Mouse (Mus musculus) embryonic facial prominence, embryonic 12.5 days (tissue): Measurements from ENCODE around the gene Clcf1. TPM values are rescaled to one million over a fixed set of nuclear protein-coding genes. Genes with fewer than 3 reads are reported as not detected.

ENCODE experiments used
- ATAC-seq: fragments of 200-750 bp; cut with Nextera tagmentation; 2 replicates; pipeline ENCODE4 v1.8.0; 2017; ENCODE audit not compliant: insufficient number of reproducible peaks, insufficient read depth, low FRiP score, low TSS enrichment
- H3K27ac ChIP-seq: fragments of 300-500 bp; sonication (generic); 2 replicates; pipeline ENCODE4 v1.5.1; 2016; ENCODE audit warnings: mild to moderate bottlenecking
- H3K27me3 ChIP-seq: fragments of 300-500 bp; sonication (generic); 2 replicates; pipeline ENCODE4 v1.6.1; 2016; ENCODE audit warnings: mild to moderate bottlenecking, moderate library complexity
- H3K36me3 ChIP-seq: fragments of 300-500 bp; sonication (generic); 2 replicates; pipeline ENCODE4 v1.6.1; 2016; ENCODE audit warnings: mild to moderate bottlenecking
- H3K4me1 ChIP-seq: fragments of 300-500 bp; sonication (generic); 2 replicates; pipeline ENCODE4 v1.6.1; 2016
- H3K4me2 ChIP-seq: fragments of 300-500 bp; sonication (generic); replicated peaks from 2 replicates; pipeline ENCODE4 v1.6.1; 2016; ENCODE audit warnings: mild to moderate bottlenecking, moderate library complexity
- H3K4me3 ChIP-seq: fragments of 300-500 bp; sonication (generic); 2 replicates; pipeline ENCODE4 v1.5.1; 2016; ENCODE audit warnings: mild to moderate bottlenecking
- H3K9ac ChIP-seq: fragments of 300-500 bp; sonication (generic); 2 replicates; pipeline ENCODE4 v1.6.1; 2016; ENCODE audit warnings: mild to moderate bottlenecking, moderate library complexity
- H3K9me3 ChIP-seq: fragments of 300-500 bp; sonication (generic); 2 replicates; pipeline ENCODE4 v1.6.1; 2016; ENCODE audit warnings: mild to moderate bottlenecking, moderate library complexity
- WGBS: fragments of 180-500 bp; shearing (Covaris S2); methylation state at CpG from one replicate; pipeline ENCODE4 v1.1.7; 2016; 5-methylcytosine and 5-hydroxymethylcytosine counted together
- polyA plus RNA-seq: library from polyadenylated mRNA; unstranded; fragments of >200 nt; fragmentation: Nextera tagmentation; extraction: Ambion mirVana; gene quantifications from 2 replicates; pipeline ENCODE4 v1.2.1, GENCODE M21; 2016

The Clcf1 gene
- polyA plus RNA-seq, 1 experiment from 2014 or later: 8.5 TPM

DNA sequence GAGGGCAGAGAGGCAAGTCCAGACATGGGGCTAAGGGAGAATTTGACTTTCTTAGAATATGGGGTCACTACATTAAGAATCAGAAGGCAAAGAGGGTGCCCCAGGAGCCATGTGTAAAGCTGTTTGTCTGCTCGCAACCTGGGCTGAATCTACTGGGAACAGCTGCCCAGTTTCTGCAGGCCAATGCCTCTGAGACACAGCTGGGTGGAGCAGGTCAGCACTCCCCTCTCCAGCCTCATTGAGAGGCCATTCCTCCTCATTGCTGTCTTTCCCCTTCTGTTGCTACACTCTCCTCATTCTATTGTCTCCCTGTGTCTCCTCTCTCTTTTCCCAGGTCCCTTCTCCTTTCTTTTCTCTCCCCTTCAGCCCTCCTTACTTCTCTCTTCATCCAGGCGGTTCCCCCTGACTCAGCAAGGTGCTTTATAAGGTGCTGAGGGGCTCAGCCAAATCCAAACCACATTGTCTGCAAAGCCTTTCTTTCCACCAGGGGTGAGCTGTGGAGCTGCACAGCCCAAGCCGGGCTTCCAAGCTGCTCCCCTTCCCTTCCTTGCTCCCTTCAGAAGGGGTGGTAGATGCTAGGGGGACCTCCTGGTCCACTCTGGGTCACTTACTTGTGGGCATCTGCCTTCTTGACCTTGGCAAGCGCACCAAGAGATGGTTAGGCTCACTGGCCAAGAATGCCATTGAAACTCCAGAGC, 2.0 kb upstream of the Clcf1 start:
- no peaks in the 10 kb centered on the region for H3K9me3 ChIP-seq
- WGBS: 19% methylated on average over 4 of the region's 4 CpGs
- no peaks in the 10 kb centered on the region for H3K36me3 ChIP-seq
- peak overlapping the region; percentile 19 for H3K9ac ChIP-seq
- peak overlapping the region; percentile 94; the same call in 1 of the 2 replicates for H3K27ac ChIP-seq
- H3K4me3 ChIP-seq: no peak overlapping the region
- no peaks in the 10 kb centered on the region; the same call in 1 of the 2 replicates for H3K27me3 ChIP-seq
- ATAC-seq: no peak
- peaks cover 41% of the 10 kb centered on the region for H3K4me1 ChIP-seq
- peak overlapping the region; percentile 87 for H3K4me2 ChIP-seq

DNA sequence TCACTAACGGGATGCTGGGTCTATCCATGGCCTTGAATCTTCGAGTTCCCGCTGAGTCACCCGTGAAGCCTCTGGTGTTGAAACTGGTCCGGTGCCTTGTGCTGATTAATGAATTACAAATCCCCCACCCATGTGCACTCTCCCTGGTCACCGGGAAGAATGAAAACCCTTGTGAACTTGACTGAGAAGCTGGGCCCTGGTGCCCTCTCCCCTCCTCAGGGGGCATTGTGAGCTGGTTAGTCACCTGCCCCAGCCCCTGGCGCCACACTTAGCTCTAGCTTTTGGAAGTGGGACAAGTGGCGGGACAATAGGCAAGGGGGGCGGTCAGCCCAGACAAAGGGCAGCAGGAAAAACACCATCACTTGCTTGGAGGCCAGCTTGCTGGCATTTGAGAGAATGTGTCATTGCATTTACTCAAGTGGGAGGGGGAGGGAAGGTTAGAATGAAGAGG, 489 bp upstream of the Clcf1 start:
- Histone ChIP-seq H3K4me2 (peak overlapping the region; percentile 87), H3K27ac (peak overlapping the region; percentile 94), H3K36me3 (no peaks in the 10 kb centered on the region), H3K9ac (peak overlapping the region; percentile 92), H3K4me3 (peak overlapping the region; percentile 82), H3K4me1 (peaks cover 56% of the 10 kb centered on the region), H3K9me3 (no peaks in the 10 kb centered on the region), H3K27me3 (no peaks in the 10 kb centered on the region; the same call in 1 of the 2 replicates)
- 8% methylated on average over 9 of the region's 9 CpGs for WGBS
- no peak for ATAC-seq

DNA sequence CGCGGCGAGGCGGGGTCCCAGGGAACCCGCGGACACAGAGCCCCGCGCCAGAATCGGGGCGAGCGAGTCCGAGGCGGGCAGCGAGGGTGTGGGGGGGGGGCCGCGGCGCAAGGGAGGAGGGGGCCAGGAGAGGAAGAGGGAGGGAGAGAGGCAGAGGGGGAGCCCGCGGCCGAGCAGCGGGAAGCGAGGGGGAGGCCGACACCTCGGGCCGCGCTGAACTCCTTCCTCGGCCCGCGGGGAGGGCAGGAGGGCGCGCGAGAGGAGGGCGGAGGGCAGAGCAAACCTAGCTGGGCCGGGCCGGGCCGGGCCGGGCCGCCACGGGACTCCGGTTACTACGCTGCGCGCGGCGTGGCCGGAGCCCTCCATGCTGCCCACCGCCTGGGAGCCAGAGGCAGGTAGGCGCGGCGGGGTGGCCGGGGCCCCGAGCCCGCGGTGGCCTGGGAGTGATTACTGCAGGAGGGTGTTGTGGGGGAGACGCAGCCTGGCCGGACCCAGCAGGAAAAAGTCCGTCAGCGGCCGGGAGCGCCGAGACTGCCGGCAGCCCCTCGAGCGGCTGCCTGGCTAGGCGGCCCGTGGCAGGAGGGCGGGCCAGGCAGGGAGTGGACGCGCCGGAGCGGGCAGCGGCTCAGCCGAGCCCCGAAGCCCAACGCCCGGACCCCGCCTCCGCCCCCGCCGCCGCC, 873 bp downstream of the Clcf1 start:
- Histone ChIP-seq H3K27me3 (no peaks in the 10 kb centered on the region), H3K4me1 (peaks cover 66% of the 10 kb centered on the region), H3K36me3 (no peaks in the 10 kb centered on the region), H3K9ac (peak overlapping the region; percentile 92), H3K27ac (peak overlapping the region; percentile 94), H3K4me2 (peak overlapping the region; percentile 87), H3K4me3 (peak overlapping the region; percentile 82), H3K9me3 (no peaks in the 10 kb centered on the region)
- WGBS: 1% methylated on average over 59 of the region's 81 CpGs
- no peak for ATAC-seq

DNA sequence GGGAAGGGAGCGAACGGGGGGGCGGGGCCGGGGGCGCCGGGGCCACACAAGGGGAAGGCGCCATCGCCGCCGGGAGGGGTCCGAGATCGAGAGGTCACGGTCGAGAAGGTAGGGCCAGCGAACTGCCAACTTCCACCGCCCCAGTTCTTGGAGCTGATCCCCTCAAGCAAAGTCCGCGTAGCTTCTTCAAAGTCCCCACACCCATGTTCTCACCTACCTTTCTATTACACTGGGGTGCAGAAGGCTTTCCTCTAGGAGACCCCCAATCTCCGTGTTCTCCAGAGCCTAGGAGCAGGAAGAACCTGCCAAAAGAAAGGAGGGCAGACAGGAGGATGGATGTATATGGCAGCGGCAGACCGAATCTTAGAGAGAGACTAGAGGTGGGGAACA, 1.4 kb downstream of the Clcf1 start:
- no peaks in the 10 kb centered on the region for H3K9me3 ChIP-seq
- WGBS: under 1% methylated on average over 14 of the region's 21 CpGs

DNA sequence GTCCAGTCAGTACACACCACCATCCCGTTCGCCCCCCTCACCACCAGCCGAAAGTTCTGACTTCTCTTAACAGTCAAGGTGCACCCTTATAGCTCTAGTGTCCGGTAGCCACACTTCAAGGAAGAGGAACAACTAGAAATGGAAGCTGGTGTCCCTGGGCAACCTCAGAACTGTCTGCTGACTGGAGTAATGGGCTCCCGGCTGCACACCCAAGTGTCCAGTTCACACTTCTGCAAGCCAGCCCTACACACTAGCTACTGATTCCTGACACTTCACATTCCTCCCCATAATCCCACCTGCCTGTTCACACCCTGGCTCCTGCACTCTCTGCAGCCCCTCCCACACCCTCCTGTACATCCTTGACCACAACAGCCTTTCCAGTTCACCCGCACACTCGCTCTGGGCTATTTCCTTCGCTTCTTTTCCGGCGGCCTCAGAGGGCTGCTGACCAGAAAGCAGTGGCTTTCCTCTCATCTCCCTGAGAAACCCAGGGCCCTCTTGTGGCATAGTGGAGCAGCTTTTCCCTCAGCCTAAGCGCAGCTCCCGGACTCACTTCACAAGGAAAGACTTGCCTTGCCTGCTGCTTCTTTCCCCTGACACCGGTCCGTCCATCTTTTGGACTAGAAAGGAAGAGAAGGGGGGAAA, 2.1 kb downstream of the Clcf1 start:
- Histone ChIP-seq H3K4me1 (peaks cover 79% of the 10 kb centered on the region), H3K36me3 (no peaks in the 10 kb centered on the region), H3K4me3 (peak overlapping the region; percentile 82), H3K4me2 (peak overlapping the region; percentile 87), H3K9me3 (no peaks in the 10 kb centered on the region), H3K27me3 (no peaks in the 10 kb centered on the region), H3K27ac (peak overlapping the region; percentile 72; the same call in 1 of the 2 replicates), H3K9ac (peak overlapping the region; percentile 5)
- no peak for ATAC-seq
- WGBS: 18% methylated on average over 14 of the region's 14 CpGs

More for the DNA sequence above, 1.4 kb downstream of the Clcf1 start:
- Histone ChIP-seq H3K4me2 (peak overlapping the region; percentile 87), H3K27ac (peak overlapping the region; percentile 94), H3K27me3 (no peaks in the 10 kb centered on the region), H3K9ac (peak overlapping the region; percentile 92), H3K36me3 (no peaks in the 10 kb centered on the region), H3K4me3 (peak overlapping the region; percentile 82), H3K4me1 (peaks cover 72% of the 10 kb centered on the region)
- ATAC-seq: no peak

DNA sequence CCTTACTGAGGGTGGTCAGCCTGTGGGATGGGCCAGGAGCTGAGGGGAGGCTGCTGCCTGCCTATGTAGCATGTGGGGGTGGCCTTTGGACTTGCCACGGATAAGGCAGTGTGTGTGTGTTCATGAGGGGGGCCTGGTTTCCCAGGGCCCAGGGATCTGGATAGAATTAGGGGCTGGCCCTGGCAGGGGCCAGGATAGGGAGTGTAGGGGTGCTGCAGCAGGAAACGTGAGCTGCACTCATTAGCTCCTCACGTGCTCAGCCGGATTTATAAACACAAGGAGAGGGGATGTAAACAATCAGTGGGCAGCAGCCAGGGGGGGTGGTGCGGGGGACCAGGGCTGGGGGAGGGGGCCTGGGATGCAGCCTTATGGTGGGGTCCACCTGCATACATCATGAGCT, 3.1 kb downstream of the Clcf1 start:
- peaks cover 71% of the 10 kb centered on the region for H3K4me1 ChIP-seq
- no peaks in the 10 kb centered on the region for H3K27me3 ChIP-seq
- WGBS: 7% methylated on average over 5 of the region's 5 CpGs
- H3K27ac ChIP-seq: peak overlapping the region; percentile 72
- 0 out of 2 replicates have a peak overlapping the region, but pooled peaks have one; percentile 10 for H3K9ac ChIP-seq
- H3K9me3 ChIP-seq: no peaks in the 10 kb centered on the region
- H3K4me3 ChIP-seq: 0 out of 2 replicates have a peak overlapping the region, but pooled peaks have one; percentile 82
- peak; percentile 78 for ATAC-seq
- H3K4me2 ChIP-seq: peak overlapping the region; percentile 87
- peaks cover 8% of the 10 kb centered on the region for H3K36me3 ChIP-seq

DNA sequence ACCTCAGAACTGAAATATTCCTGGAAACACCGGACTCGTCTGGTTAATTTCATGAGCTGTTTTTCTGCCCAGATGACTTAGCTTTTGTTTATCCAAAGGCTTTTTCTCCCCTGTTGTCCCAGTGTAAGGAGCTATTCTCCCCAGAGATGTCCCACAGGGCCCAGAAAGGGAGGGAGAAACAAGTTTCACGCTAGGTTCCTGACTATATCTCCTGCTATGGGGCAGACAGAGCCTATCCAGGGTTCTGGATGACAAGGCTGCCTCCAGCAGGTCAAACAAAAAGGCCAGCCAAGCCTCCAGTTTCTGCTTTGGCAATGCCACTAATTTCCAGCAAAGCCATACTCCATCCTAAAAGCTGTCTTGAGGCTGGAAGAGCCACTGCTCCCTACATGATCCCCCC, 3.8 kb downstream of the Clcf1 start:
- peaks cover 64% of the 10 kb centered on the region for H3K4me1 ChIP-seq
- no peak overlapping the region for H3K4me3 ChIP-seq
- ATAC-seq: no peak

DNA sequence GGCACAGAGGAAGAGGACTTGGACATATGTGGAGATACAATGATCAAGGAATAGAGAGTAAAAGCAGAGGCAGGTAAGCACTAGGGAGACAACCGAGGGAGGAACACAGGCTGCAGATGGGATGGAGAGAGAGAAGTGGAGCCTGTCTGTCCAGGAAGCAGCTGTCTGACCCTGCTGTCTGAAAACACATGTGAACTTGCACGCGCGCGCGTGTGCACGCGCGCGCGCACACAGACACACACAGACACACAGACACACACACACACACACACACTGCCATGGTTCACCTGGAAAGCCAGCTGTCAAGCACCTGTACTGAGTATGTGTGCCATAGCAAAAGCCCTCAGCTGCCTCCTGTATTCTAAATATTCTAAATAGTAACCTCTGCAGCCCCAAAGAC, 4.3 kb downstream of the Clcf1 start:
- ATAC-seq: no peak
- H3K4me2 ChIP-seq: peak overlapping the region; percentile 87; the same call in 1 of the 2 replicates
- WGBS: 68% methylated on average over 11 of the region's 11 CpGs
- peaks cover 17% of the 10 kb centered on the region for H3K36me3 ChIP-seq
- no peaks in the 10 kb centered on the region for H3K9me3 ChIP-seq
- peaks cover 60% of the 10 kb centered on the region for H3K4me1 ChIP-seq
- no peak overlapping the region for H3K9ac ChIP-seq
- no peak overlapping the region for H3K4me3 ChIP-seq
- H3K27ac ChIP-seq: peak overlapping the region; percentile 72
- no peaks in the 10 kb centered on the region for H3K27me3 ChIP-seq

More for the DNA sequence above, 3.8 kb downstream of the Clcf1 start:
- Histone ChIP-seq H3K4me2 (peak overlapping the region; percentile 87), H3K27me3 (no peaks in the 10 kb centered on the region), H3K36me3 (peaks cover 16% of the 10 kb centered on the region), H3K9ac (0 out of 2 replicates have a peak overlapping the region, but pooled peaks have one; percentile 10), H3K27ac (peak overlapping the region; percentile 72), H3K9me3 (no peaks in the 10 kb centered on the region)
- 30% methylated on average over 3 of the region's 3 CpGs for WGBS

DNA sequence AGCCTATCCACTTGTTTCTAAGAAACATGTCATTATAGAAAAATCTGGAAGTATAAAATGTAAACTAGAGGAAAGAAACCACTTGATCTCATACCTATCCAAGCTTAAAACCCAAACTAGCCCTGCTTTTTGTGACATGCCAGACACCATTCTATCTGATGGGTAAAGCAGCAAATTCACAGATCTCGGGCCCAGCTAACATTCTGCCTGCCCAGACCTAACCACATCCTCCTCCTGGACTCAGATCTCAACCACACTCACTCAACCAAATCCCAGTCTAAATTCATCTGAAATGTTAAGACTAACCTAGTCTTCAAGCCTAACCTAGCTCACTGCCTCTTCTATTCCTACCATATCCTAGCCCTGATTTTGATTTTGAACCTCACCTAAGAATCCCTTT, 4.7 kb downstream of the Clcf1 start:
- Histone ChIP-seq H3K4me2 (no peak overlapping the region), H3K36me3 (peaks cover 17% of the 10 kb centered on the region), H3K4me3 (no peak overlapping the region), H3K4me1 (peaks cover 55% of the 10 kb centered on the region), H3K27ac (0 out of 2 replicates have a peak overlapping the region, but pooled peaks have one; percentile 72), H3K9me3 (no peaks in the 10 kb centered on the region), H3K27me3 (no peaks in the 10 kb centered on the region), H3K9ac (no peak overlapping the region)
- no peak for ATAC-seq
- 79% methylated on average over 1 of the region's 1 CpGs for WGBS

DNA sequence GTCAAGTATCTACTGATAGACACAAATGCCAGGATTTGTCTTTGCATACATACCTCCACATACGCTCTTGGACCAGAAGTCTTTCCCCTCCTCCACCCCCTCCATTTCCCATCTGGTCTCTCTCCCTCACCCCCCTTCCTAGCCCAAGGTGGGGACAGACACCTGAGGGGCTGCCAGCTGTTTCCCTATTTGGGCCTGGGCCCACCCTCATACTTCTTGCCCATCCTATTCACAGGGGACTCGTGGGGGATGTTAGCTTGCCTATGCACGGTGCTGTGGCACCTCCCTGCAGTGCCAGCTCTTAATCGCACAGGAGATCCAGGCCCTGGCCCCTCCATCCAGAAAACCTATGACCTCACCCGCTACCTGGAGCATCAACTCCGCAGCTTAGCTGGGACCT, 5.9 kb downstream of the Clcf1 start:
- no peak for ATAC-seq
- H3K27me3 ChIP-seq: no peaks in the 10 kb centered on the region
- peaks cover 49% of the 10 kb centered on the region for H3K4me1 ChIP-seq
- H3K27ac ChIP-seq: no peak overlapping the region
- H3K36me3 ChIP-seq: peaks cover 17% of the 10 kb centered on the region
- H3K4me2 ChIP-seq: no peak overlapping the region
- H3K4me3 ChIP-seq: no peak overlapping the region
- WGBS: 83% methylated on average over 6 of the region's 6 CpGs
- H3K9me3 ChIP-seq: no peaks in the 10 kb centered on the region
- no peak overlapping the region for H3K9ac ChIP-seq

DNA sequence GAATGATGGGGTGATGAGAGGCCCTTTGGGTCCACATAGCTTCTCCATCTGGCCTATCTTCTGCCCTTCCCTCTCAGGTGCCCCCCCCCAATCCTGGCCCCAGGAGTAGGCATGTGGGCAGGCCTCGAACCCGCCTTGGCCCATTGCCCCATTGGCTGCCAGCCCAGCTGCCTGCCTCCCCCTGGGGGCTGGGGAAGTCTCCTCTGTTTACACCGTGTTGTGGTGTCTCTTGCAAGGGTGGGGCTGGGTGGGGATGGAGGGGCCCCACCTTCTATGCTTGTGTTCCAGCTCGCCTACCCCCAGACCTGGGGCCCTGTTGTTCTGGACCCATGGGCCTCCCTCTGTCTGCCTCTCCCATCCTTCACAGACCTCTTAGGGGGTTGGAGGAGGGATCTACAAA, 6.4 kb downstream of the Clcf1 start:
- Histone ChIP-seq H3K27ac (no peak overlapping the region), H3K4me3 (no peak overlapping the region), H3K9ac (no peak overlapping the region), H3K4me1 (peaks cover 49% of the 10 kb centered on the region), H3K4me2 (no peak overlapping the region), H3K9me3 (no peaks in the 10 kb centered on the region), H3K36me3 (peaks cover 17% of the 10 kb centered on the region), H3K27me3 (no peaks in the 10 kb centered on the region)
- no peak for ATAC-seq
- 66% methylated on average over 4 of the region's 4 CpGs for WGBS
